Mouse (Mus musculus) liver, embryonic 14.5 days (tissue): ENCODE measurements around the gene Kcnma1. TPM values are rescaled to one million over a fixed set of nuclear protein-coding genes. Genes with fewer than 3 reads are reported as not detected.

Experiments
- ATAC-seq: fragments of 200-750 bp; cut with Nextera tagmentation; 2 replicates; pipeline ENCODE4 v1.8.0; 2017; ENCODE audit warnings: moderate number of reproducible peaks, mild to moderate bottlenecking, moderate library complexity; ENCODE audit not compliant: insufficient read depth
- DNase-seq, 3 experiments: peaks; one replicate each; pipeline ENCODE4 v3.0.0-alpha.2; 2012 to 2013; ENCODE audit warnings: low read depth in 3 of 3, low spot score in 3 of 3
- H3K27ac ChIP-seq: fragments of 300-500 bp; sonication (generic); 2 replicates; pipeline ENCODE4 v1.5.1; 2014; ENCODE audit warnings: moderate library complexity, mild to moderate bottlenecking, control low read depth, inconsistent platforms
- H3K27me3 ChIP-seq: fragments of 300-500 bp; sonication (generic); 2 replicates; pipeline ENCODE4 v1.6.1; 2014; ENCODE audit warnings: mild to moderate bottlenecking, low read length, moderate library complexity; ENCODE audit not compliant: control insufficient read depth, insufficient read depth
- H3K36me3 ChIP-seq: fragments of 300-500 bp; sonication (generic); replicated peaks from 2 replicates; pipeline ENCODE4 v1.6.1; 2014; ENCODE audit warnings: low read depth; ENCODE audit not compliant: control insufficient read depth, insufficient read depth
- H3K4me1 ChIP-seq, 2 experiments: fragments of 200-500 bp in 1 of 2; fragments of 300-500 bp in 1 of 2; sonication (generic) in 1 of 2; replicated peaks; 2 replicates each; pipeline ENCODE4 v1.6.1; 2012 to 2014; ENCODE audit warnings: antibody characterized with exemption in 1 of 2, inconsistent platforms in 1 of 2, low read length in 1 of 2; ENCODE audit not compliant: control insufficient read depth in 2 of 2, insufficient read depth in 2 of 2
- H3K4me2 ChIP-seq: fragments of 300-500 bp; sonication (generic); 2 replicates; pipeline ENCODE4 v1.6.1; 2014; ENCODE audit warnings: low read depth, mild to moderate bottlenecking, control low read depth, moderate library complexity
- H3K4me3 ChIP-seq, 2 experiments: fragments of 200-500 bp in 1 of 2; fragments of 300-500 bp in 1 of 2; sonication (generic) in 1 of 2; 2 replicates each; pipeline ENCODE4 v1.5.1; 2012 to 2014; ENCODE audit warnings: low read depth in 2 of 2, low read length in 2 of 2, mild to moderate bottlenecking in 2 of 2, control low read depth in 1 of 2, inconsistent platforms in 1 of 2, moderate library complexity in 1 of 2; ENCODE audit not compliant: insufficient read depth in 1 of 2
- H3K9ac ChIP-seq: fragments of 300-500 bp; sonication (generic); replicated peaks from 2 replicates; pipeline ENCODE4 v1.6.1; 2014; ENCODE audit warnings: mild to moderate bottlenecking, control low read depth, moderate library complexity
- H3K9me3 ChIP-seq: fragments of 300-500 bp; sonication (generic); 2 replicates; pipeline ENCODE4 v1.6.1; 2016; ENCODE audit warnings: low read length, mixed read lengths; ENCODE audit not compliant: control insufficient read depth
- CTCF ChIP-seq: IDR thresholded peaks from 2 replicates; pipeline ENCODE4 v1.5.1; 2016; ENCODE audit warnings: antibody characterized with exemption, low read depth, control low read depth
- EP300 ChIP-seq: IDR thresholded peaks from 2 replicates; pipeline ENCODE4 v1.6.1; 2016; ENCODE audit warnings: antibody characterized with exemption, low read depth
- WGBS: fragments of 180-500 bp; shearing (Covaris S2); extraction: QIAGEN DNeasy Blood & Tissue Kit; methylation state at CpG from one replicate; pipeline ENCODE4 v1.1.7; 2014; ENCODE audit not compliant: insufficient replicate concordance; 5-methylcytosine and 5-hydroxymethylcytosine counted together
- polyA plus RNA-seq, 2 experiments: library from polyadenylated mRNA; depleted of rRNA in 1 of 2; stranded (reverse) in 1 of 2; unstranded in 1 of 2; fragments of >200 nt; fragmentation: Nextera tagmentation in 1 of 2; extraction: Ambion mirVana in 1 of 2; gene quantifications; 2 replicates each; pipeline versions ENCODE4 v1.2.1 to v1.2.3; 2012 to 2014

The Kcnma1 gene
- polyA plus RNA-seq, 2 experiments, result 0.03 TPM; not detected in 1

- no peak overlapping the region for H3K27ac ChIP-seq
- no peaks in the 10 kb centered on the region for H3K4me1 ChIP-seq
- no peak overlapping the region for H3K9ac ChIP-seq
- H3K9me3 ChIP-seq, result no peaks in the 10 kb centered on the region
- TF ChIP-seq EP300 (no peak), CTCF (peak; percentile 36; the same call in 1 of the 2 replicates)
- H3K4me2 ChIP-seq, result no peak overlapping the region
- no peaks in the 10 kb centered on the region for H3K27me3 ChIP-seq
- H3K4me3 ChIP-seq, result no peak overlapping the region
- DNase-seq, result no peak
- 30% methylated on average over 4 of the region's 4 CpGs for WGBS
- ATAC-seq, result no peak
- H3K36me3 ChIP-seq, result no peaks in the 10 kb centered on the region
Observed at GRCm38 (mm10) chr14:23266554-23267309, 747.6 kb downstream of the Kcnma1 start.

GRCm38 (mm10) chr14:23253154-23253553, 761.1 kb downstream of the Kcnma1 start:
- Histone ChIP-seq H3K9ac (no peak overlapping the region), H3K36me3 (no peaks in the 10 kb centered on the region), H3K4me3 (no peak overlapping the region), H3K9me3 (no peaks in the 10 kb centered on the region), H3K4me2 (no peak overlapping the region), H3K4me1 (no peaks in the 10 kb centered on the region), H3K27me3 (no peaks in the 10 kb centered on the region), H3K27ac (no peak overlapping the region)
- WGBS, result 66% methylated on average over 4 of the region's 4 CpGs
- DNase-seq, result no peak
- ATAC-seq, result no peak
- TF ChIP-seq CTCF (no peak), EP300 (no peak)

GRCm38 (mm10) chr14:23244446-23244845, 769.8 kb downstream of the Kcnma1 start:
- Histone ChIP-seq H3K4me1 (no peaks in the 10 kb centered on the region), H3K4me3 (no peak overlapping the region), H3K27ac (no peak overlapping the region), H3K9me3 (no peaks in the 10 kb centered on the region), H3K4me2 (no peak overlapping the region), H3K36me3 (no peaks in the 10 kb centered on the region), H3K9ac (no peak overlapping the region), H3K27me3 (no peaks in the 10 kb centered on the region)
- TF ChIP-seq CTCF, result no peak
- TF ChIP-seq EP300, result no peak
- no peak for ATAC-seq
- WGBS, result 57% methylated on average over 5 of the region's 5 CpGs
- DNase-seq, result no peak

- Histone ChIP-seq H3K4me2 (no peak overlapping the region), H3K9me3 (no peaks in the 10 kb centered on the region), H3K36me3 (no peaks in the 10 kb centered on the region), H3K27ac (no peak overlapping the region), H3K9ac (no peak overlapping the region), H3K27me3 (no peaks in the 10 kb centered on the region), H3K4me3 (no peak overlapping the region), H3K4me1 (no peaks in the 10 kb centered on the region)
- TF ChIP-seq EP300, result no peak
- no peak for TF ChIP-seq CTCF
- no peak for ATAC-seq
- DNase-seq, result no peak
Observed at GRCm38 (mm10) chr14:23243857-23244256, 770.4 kb downstream of the Kcnma1 start.

Other genes starting within 250 kb of the Kcnma1 start
- gene Dlg5, start 231.4 kb upstream of the Kcnma1 start, polyA plus RNA-seq (2012; rRNA removed), result 2.1 and 2.2 TPM in 2 replicates
- 0.96 and 1.5 TPM in 2 replicates for gene Dlg5, start 231.4 kb upstream of the Kcnma1 start, polyA plus RNA-seq (2014; fragmentation: Nextera tagmentation; extraction: Ambion mirVana)